Mouse (Mus musculus) heart, postnatal 10 days (tissue): Measurements from ENCODE around the gene Hemk1. TPM values are rescaled to one million over a fixed set of nuclear protein-coding genes. Genes with fewer than 3 reads are reported as not detected.

Experiments used
- DNase-seq, 2 experiments: peaks; one replicate each; pipeline ENCODE4 v3.0.0; 2021
- intact Hi-C: fragments of 180-260 bp; cut with DNase I; formaldehyde crosslinking; loops from one replicate; pipeline ENCODE4 v1.15.1; 2025
- total RNA-seq, 2 experiments: library from RNA; stranded (reverse); gene quantifications; 2 replicates each; pipeline ENCODE4 v1.2.3; 2021

The Hemk1 gene
- total RNA-seq, 2 experiments from 2014 or later, result 16.8 to 17.0 TPM

- intact Hi-C loops, result loop anchor here (10.0 kb wide), 1 partner anchor 473 kb away; the partner anchor contains the start of gene Dcaf1
- peak; percentile 69 to 77 for DNase-seq
Observed at GRCm38 (mm10) chr9:107298059-107298780, 39.9 kb downstream of the Hemk1 start.

- intact Hi-C loops, result loop anchor here (10.0 kb wide), 1 partner anchor 473 kb away; the partner anchor contains the start of gene Dcaf1
- DNase-seq, result peak in 1 of 2 experiments; percentile 47
Observed at GRCm38 (mm10) chr9:107297658-107298057, 40.5 kb downstream of the Hemk1 start.

- DNase-seq, result no peak
- intact Hi-C loops, result loop anchor here (10.0 kb wide), 1 partner anchor 472 kb away; the partner anchor contains the start of gene Dcaf1
Observed at GRCm38 (mm10) chr9:107297059-107297458, 41.1 kb downstream of the Hemk1 start.

- DNase-seq, result peak; percentile 98
- intact Hi-C loops, result loop anchor here (10.0 kb wide), 1 partner anchor 472 kb away; the partner anchor contains the start of gene Dcaf1
Observed at GRCm38 (mm10) chr9:107296501-107296965, 41.6 kb downstream of the Hemk1 start.

- intact Hi-C loops, result loop anchor here (10.0 kb wide), 1 partner anchor 471 kb away; the partner anchor contains the start of gene Dcaf1
- DNase-seq, result no peak
Observed at GRCm38 (mm10) chr9:107296041-107296440, 42.1 kb downstream of the Hemk1 start.

GRCm38 (mm10) chr9:107296016-107296040 lies 42.3 kb downstream of the Hemk1 start, which contains the start of gene Cish:
Gene Cish, plus strand, starts transcription at chr9:107296026.
- no peak for DNase-seq
- intact Hi-C loops, result loop anchor here (10.0 kb wide), 1 partner anchor 471 kb away; the partner anchor contains the start of gene Dcaf1

GRCm38 (mm10) chr9:107295616-107296015 lies 42.5 kb downstream of the Hemk1 start:
- intact Hi-C loops, result loop anchor here (10.0 kb wide), 1 partner anchor 471 kb away; the partner anchor contains the start of gene Dcaf1
- no peak for DNase-seq

GRCm38 (mm10) chr9:107294249-107294648 lies 43.9 kb downstream of the Hemk1 start:
- intact Hi-C loops, result loop anchor here (1.0 to 10.0 kb wide), 4 partner anchors 42 to 607 kb away; partner anchors contain the start of genes Dcaf1 and Tex264
- peak; percentile 89 to 94 for DNase-seq

- DNase-seq, result peak; percentile 90 to 93
- intact Hi-C loops, result loop anchor here (1.0 to 10.0 kb wide), 6 partner anchors 45 to 604 kb away; partner anchors contain the start of genes Dcaf1 and Tex264
Observed at GRCm38 (mm10) chr9:107290897-107291296, 47.3 kb downstream of the Hemk1 start.

- intact Hi-C loops, result loop anchor here (2.0 to 10.0 kb wide), 4 partner anchors 125 to 602 kb away; partner anchors contain the start of genes Dcaf1 and Tex264
- peak; percentile 92 to 94 for DNase-seq
Observed at GRCm38 (mm10) chr9:107289211-107290076, 48.7 kb downstream of the Hemk1 start, which contains the start of gene Mapkapk3. Gene Mapkapk3, minus strand, starts transcription at chr9:107289877.

GRCm38 (mm10) chr9:107288711-107289110 lies 49.4 kb downstream of the Hemk1 start:
- no peak for DNase-seq
- intact Hi-C loops, result no loop called here

GRCm38 (mm10) chr9:107288105-107288650 lies 50.0 kb downstream of the Hemk1 start:
- intact Hi-C loops, result no loop called here
- no peak for DNase-seq

- DNase-seq, result no peak
- intact Hi-C loops, result no loop called here
Observed at GRCm38 (mm10) chr9:107287294-107287693, 50.9 kb downstream of the Hemk1 start.

GRCm38 (mm10) chr9:107285009-107285408 lies 53.1 kb downstream of the Hemk1 start:
- DNase-seq, result peak in 1 of 2 experiments; percentile 49
- intact Hi-C loops, result no loop called here

- intact Hi-C loops, result no loop called here
- no peak for DNase-seq
Observed at GRCm38 (mm10) chr9:107282951-107283350, 55.2 kb downstream of the Hemk1 start.

GRCm38 (mm10) chr9:107281241-107281987 lies 56.7 kb downstream of the Hemk1 start:
- no peak for DNase-seq

GRCm38 (mm10) chr9:107280322-107281027 lies 57.7 kb downstream of the Hemk1 start:
- intact Hi-C loops, result no loop called here
- DNase-seq, result no peak

More at GRCm38 (mm10) chr9:107281241-107281987, 56.7 kb downstream of the Hemk1 start:
- intact Hi-C loops, result no loop called here

- intact Hi-C loops, result no loop called here
- peak; percentile 48 to 53 for DNase-seq
Observed at GRCm38 (mm10) chr9:107279378-107280321, 58.5 kb downstream of the Hemk1 start.
